In the genomic region with DNA sequence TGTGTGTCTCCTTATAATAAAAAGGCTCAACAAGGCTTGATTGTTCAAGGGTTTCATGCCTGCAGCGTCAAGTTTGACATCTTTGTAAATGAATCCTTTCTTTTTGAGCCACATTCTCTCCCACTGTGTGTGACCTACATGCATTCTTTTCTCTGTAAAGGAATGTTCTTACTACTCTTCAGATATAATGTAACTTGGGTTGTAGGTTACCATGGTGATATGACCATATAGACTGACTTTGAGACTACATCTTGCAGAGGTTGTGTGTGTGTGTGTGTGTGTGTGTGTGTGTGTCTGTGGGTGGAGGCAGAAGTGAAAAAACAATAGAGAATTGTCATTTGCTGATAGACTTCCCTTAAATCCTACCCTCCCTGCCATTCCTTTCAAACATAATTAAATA, we compare ENCODE assay signal across 18 mouse cellular contexts. TPM values are rescaled to one million over a fixed set of nuclear protein-coding genes. Genes with fewer than 3 reads are reported as not detected.
A peak's percentile ranks its signal among the peaks of the same experiment; 100 is the strongest.
DNase-seq lines count a peak whose midpoint lies in the region; ATAC-seq and TF ChIP-seq lines count a peak whose summit lies in the region.
"Had no signal": no experiment of that assay in that cellular context is flagged by ENCODE, and none has a peak within 500 bp of the region (broad histone marks: within the 10 kb centered on the region; RNA-seq: fewer than 3 reads in every experiment).

No protein-coding gene starts in this region.

- DNase-seq in forebrain, postnatal 0 days, result peak; percentile 15
- DNase-seq in brain, embryonic 18.5 days (ENCODE audit: low read depth, low spot score), result peak; percentile 10
- no peak for DNase-seq in hindbrain, embryonic 14.5 days (ENCODE audit: low spot score)
- no peak for DNase-seq in adrenal gland, postnatal 25 days
- DNase-seq in layer of hippocampus, adult 8-10 months (ENCODE audit: low spot score in 2 of 2), result no peak
- DNase-seq: cerebellum, adult 11 months; cerebellum, postnatal 36 days; gastrocnemius, postnatal 36 days; heart, postnatal 10 days; kidney, adult 2 months; kidney, postnatal 25 days; right cerebral cortex, postnatal 14 days had no signal

- no peak overlapping the region for H3K9ac ChIP-seq in forebrain, postnatal 0 days
- no peak overlapping the region for H3K9ac ChIP-seq in forebrain, embryonic 12.5 days
- no peak overlapping the region for H3K9ac ChIP-seq in hindbrain, embryonic 14.5 days
- H3K9ac ChIP-seq in midbrain, embryonic 16.5 days (ENCODE audit: low read depth, low read length), result no peak overlapping the region
- H3K9ac ChIP-seq: limb, embryonic 13.5 days; liver, embryonic 15.5 days; stomach, embryonic 15.5 days had no signal

- H3K9me3 ChIP-seq in forebrain, postnatal 0 days (ENCODE audit: low read length), result no peaks in the 10 kb centered on the region
- no peaks in the 10 kb centered on the region for H3K9me3 ChIP-seq in forebrain, embryonic 12.5 days
- no peaks in the 10 kb centered on the region for H3K9me3 ChIP-seq in hindbrain, embryonic 14.5 days (ENCODE audit: control insufficient read depth, low read length)
- no peaks in the 10 kb centered on the region for H3K9me3 ChIP-seq in midbrain, embryonic 16.5 days (replicated peaks; ENCODE audit: control insufficient read depth, low read length, poor library complexity, severe bottlenecking)
- H3K9me3 ChIP-seq: limb, embryonic 13.5 days; liver, embryonic 15.5 days; stomach, embryonic 15.5 days had no signal

- TF ChIP-seq CTCF in forebrain, postnatal 0 days (IDR thresholded peaks at IDR 0.05; ENCODE audit: low read depth), result no peak

- ATAC-seq in forebrain, postnatal 0 days, result peak; percentile 73
- ATAC-seq in forebrain, embryonic 12.5 days (ENCODE audit: low FRiP score), result no peak
- ATAC-seq in hindbrain, embryonic 14.5 days (ENCODE audit: low FRiP score), result peak; percentile 60; the same call in 1 of the 2 replicates
- peak; percentile 71; the same call in 1 of the 2 replicates for ATAC-seq in midbrain, embryonic 16.5 days
- ATAC-seq in erythroblast, adult 5-6 weeks (replicated peaks; ENCODE audit: low FRiP score, poor library complexity, severe bottlenecking), result no peak

- WGBS in forebrain, postnatal 0 days, result 15% methylated on average over 1 of the region's 1 CpGs
- WGBS in forebrain, embryonic 12.5 days, result 19% methylated on average over 1 of the region's 1 CpGs
- 9% methylated on average over 1 of the region's 1 CpGs for WGBS in hindbrain, embryonic 14.5 days
- WGBS in midbrain, embryonic 16.5 days, result 3% methylated on average over 1 of the region's 1 CpGs

- H3K4me2 ChIP-seq in forebrain, postnatal 0 days (ENCODE audit: low read depth), result no peak overlapping the region
- no peak overlapping the region for H3K4me2 ChIP-seq in forebrain, embryonic 12.5 days
- H3K4me2 ChIP-seq in hindbrain, embryonic 14.5 days (replicated peaks), result no peak overlapping the region
- H3K4me2 ChIP-seq in midbrain, embryonic 16.5 days (ENCODE audit: low read length), result no peak overlapping the region
- H3K4me2 ChIP-seq: limb, embryonic 13.5 days; liver, embryonic 15.5 days; stomach, embryonic 15.5 days had no signal

- H3K27ac ChIP-seq in forebrain, postnatal 0 days (ENCODE audit: low read depth, low read length), result no peak overlapping the region
- H3K27ac ChIP-seq in forebrain, embryonic 12.5 days, result no peak overlapping the region
- no peak overlapping the region for H3K27ac ChIP-seq in hindbrain, embryonic 14.5 days
- no peak overlapping the region for H3K27ac ChIP-seq in midbrain, embryonic 16.5 days (ENCODE audit: low read length)
- H3K27ac ChIP-seq: limb, embryonic 13.5 days; liver, embryonic 15.5 days; stomach, embryonic 15.5 days had no signal

- H3K27me3 ChIP-seq in forebrain, postnatal 0 days (ENCODE audit: insufficient read depth, low read length), result no peaks in the 10 kb centered on the region
- no peaks in the 10 kb centered on the region for H3K27me3 ChIP-seq in forebrain, embryonic 12.5 days
- no peaks in the 10 kb centered on the region for H3K27me3 ChIP-seq in hindbrain, embryonic 14.5 days (ENCODE audit: control insufficient read depth, insufficient read depth, low read length)
- H3K27me3 ChIP-seq in midbrain, embryonic 16.5 days (ENCODE audit: control insufficient read depth, insufficient read depth, low read depth, low read length), result no peaks in the 10 kb centered on the region
- H3K27me3 ChIP-seq: limb, embryonic 13.5 days; liver, embryonic 15.5 days; stomach, embryonic 15.5 days had no signal

- H3K4me1 ChIP-seq in forebrain, postnatal 0 days (ENCODE audit: insufficient read depth), result no peaks in the 10 kb centered on the region
- H3K4me1 ChIP-seq in forebrain, embryonic 12.5 days, result peaks cover 4% of the 10 kb centered on the region; the same call in 1 of the 2 replicates
- peaks cover 8% of the 10 kb centered on the region; the same call in 1 of the 2 replicates for H3K4me1 ChIP-seq in hindbrain, embryonic 14.5 days (replicated peaks; ENCODE audit: control insufficient read depth, insufficient read depth, low read length)
- H3K4me1 ChIP-seq in midbrain, embryonic 16.5 days (ENCODE audit: control insufficient read depth, insufficient read depth, low read length), result no peaks in the 10 kb centered on the region
- H3K4me1 ChIP-seq: limb, embryonic 13.5 days; liver, embryonic 15.5 days; stomach, embryonic 15.5 days had no signal

- H3K36me3 ChIP-seq in forebrain, postnatal 0 days (ENCODE audit: insufficient read depth), result no peaks in the 10 kb centered on the region
- no peaks in the 10 kb centered on the region for H3K36me3 ChIP-seq in forebrain, embryonic 12.5 days (replicated peaks)
- no peaks in the 10 kb centered on the region for H3K36me3 ChIP-seq in hindbrain, embryonic 14.5 days (replicated peaks; ENCODE audit: control insufficient read depth, insufficient read depth)
- no peaks in the 10 kb centered on the region for H3K36me3 ChIP-seq in midbrain, embryonic 16.5 days (ENCODE audit: control insufficient read depth, insufficient read depth, low read length)
- H3K36me3 ChIP-seq: limb, embryonic 13.5 days; liver, embryonic 15.5 days; stomach, embryonic 15.5 days had no signal

- H3K4me3 ChIP-seq in forebrain, postnatal 0 days (ENCODE audit: low read depth, low read length), result no peak overlapping the region
- H3K4me3 ChIP-seq in forebrain, embryonic 12.5 days (replicated peaks), result no peak overlapping the region
- no peak overlapping the region for H3K4me3 ChIP-seq in hindbrain, embryonic 14.5 days (replicated peaks; ENCODE audit: low read length)
- H3K4me3 ChIP-seq in midbrain, embryonic 16.5 days (ENCODE audit: low read depth, low read length), result no peak overlapping the region
- H3K4me3 ChIP-seq: limb, embryonic 13.5 days; liver, embryonic 15.5 days; stomach, embryonic 15.5 days had no signal

RNA-seq across cellular contexts. Expression of a gene that starts 58.5 kb away (rescaled TPM):
- total RNA-seq in forebrain, postnatal 0 days (2014; rRNA removed), result 17.5 and 21.5 TPM in 2 replicates
- polyA plus RNA-seq in forebrain, postnatal 0 days (2015; fragmentation: Nextera tagmentation; extraction: Ambion mirVana), result 13.6 and 15.3 TPM in 2 replicates
- polyA plus RNA-seq in forebrain, embryonic 12.5 days (2016; fragmentation: Nextera tagmentation; extraction: Ambion mirVana), result 14.7 and 16.2 TPM in 2 replicates
- 16.7 and 17.8 TPM in 2 replicates for polyA plus RNA-seq in hindbrain, embryonic 14.5 days (2014; fragmentation: Nextera tagmentation; extraction: Ambion mirVana)
- polyA plus RNA-seq in midbrain, embryonic 16.5 days (2015; fragmentation: Nextera tagmentation; extraction: Ambion mirVana), result 15.5 and 15.8 TPM in 2 replicates
- total RNA-seq in adrenal gland, postnatal 25 days (2021), result 9.4 and 10.3 TPM in 2 replicates
- total RNA-seq in layer of hippocampus, adult 8-10 months (2022), result 10 to 100 TPM in 1 of 4 experiments, 1 to 10 TPM in 3; 6.9 to 10.6 (median 8.6) TPM
- 3.8 and 4.2 TPM in 2 replicates for total RNA-seq in erythroblast, adult 5-6 weeks (2015; ENCODE audit: low replicate concordance)
- total RNA-seq in erythroblast, adult 5-6 weeks (2017; ENCODE audit: low replicate concordance), result 0.09 and 3.9 TPM in 2 replicates

RNA-seq across cellular contexts. Expression of a gene that starts 58.8 kb away (rescaled TPM):
- 22.7 and 24.5 TPM in 2 replicates for total RNA-seq in forebrain, postnatal 0 days (2014; rRNA removed)
- polyA plus RNA-seq in forebrain, postnatal 0 days (2015; fragmentation: Nextera tagmentation; extraction: Ambion mirVana), result 47.2 and 52.6 TPM in 2 replicates
- polyA plus RNA-seq in forebrain, embryonic 12.5 days (2016; fragmentation: Nextera tagmentation; extraction: Ambion mirVana), result 52.6 and 59.8 TPM in 2 replicates
- polyA plus RNA-seq in hindbrain, embryonic 14.5 days (2014; fragmentation: Nextera tagmentation; extraction: Ambion mirVana), result 37.7 and 39.1 TPM in 2 replicates
- polyA plus RNA-seq in midbrain, embryonic 16.5 days (2015; fragmentation: Nextera tagmentation; extraction: Ambion mirVana), result 40.3 and 46.8 TPM in 2 replicates
- total RNA-seq in adrenal gland, postnatal 25 days (2021), result 19.9 and 22.6 TPM in 2 replicates
- 10 to 100 TPM; 18.0 to 24.5 (median 22.9) TPM for total RNA-seq in layer of hippocampus, adult 8-10 months (2022)
- 5.2 and 15.0 TPM in 2 replicates for total RNA-seq in erythroblast, adult 5-6 weeks (2015; ENCODE audit: low replicate concordance)
- 10.6 and 12.1 TPM in 2 replicates for total RNA-seq in erythroblast, adult 5-6 weeks (2017; ENCODE audit: low replicate concordance)

Comparison
In these comparisons a context has a peak if more than half of its experiments do, and no peak if none do; other contexts are left out.
1. ATAC-seq: peak in forebrain, postnatal 0 days (single experiment), hindbrain, embryonic 14.5 days (single experiment) and midbrain, embryonic 16.5 days (single experiment); none in forebrain, embryonic 12.5 days (single experiment) and erythroblast, adult 5-6 weeks (single experiment).
2. DNase-seq: peak in forebrain, postnatal 0 days (single experiment) and brain, embryonic 18.5 days (single experiment); none in hindbrain, embryonic 14.5 days (single experiment), adrenal gland, postnatal 25 days (single experiment) and layer of hippocampus, adult 8-10 months (0 of 2).